Mouse (Mus musculus): ENCODE measurements around the gene Cdk20.

- TF ChIP-seq POLR2AphosphoS2 (IDR thresholded peaks at IDR 0.05; ENCODE audit: insufficient read length, low read depth) = no peak
- no peak for TF ChIP-seq MAX (IDR thresholded peaks at IDR 0.05; ENCODE audit: low read depth)
- no peak for TF ChIP-seq POLR2A (IDR thresholded peaks at IDR 0.05; ENCODE audit: insufficient read length, low read depth)
- TF ChIP-seq E2F4 (IDR thresholded peaks at IDR 0.05; ENCODE audit: insufficient read depth) = no peak
These were observed 6.8 kb upstream of the Cdk20 start for GRCm38 (mm10) chr13:64425280-64425679.

All from myocyte (in vitro differentiated cells).